Comparison of ENCODE assay signal across 8 mouse cellular contexts in genomic region chr12:79006076-79006475, GRCm38 (mm10). TPM values are rescaled to one million over a fixed set of nuclear protein-coding genes. Genes with fewer than 3 reads are reported as not detected.
DNase-seq lines count a peak whose midpoint lies in the region; ATAC-seq and TF ChIP-seq lines count a peak whose summit lies in the region.

No protein-coding gene starts in this region.

- H3K4me2 ChIP-seq in embryonic facial prominence, embryonic 12.5 days (replicated peaks) = peak overlapping the region; percentile 88
- H3K4me2 ChIP-seq in hindbrain, postnatal 0 days (ENCODE audit: low read depth, low read length) = peak overlapping the region; percentile 70
- H3K4me2 ChIP-seq in myocyte (ENCODE audit: low read depth) = peak overlapping the region; percentile 90

- H3K27me3 ChIP-seq in embryonic facial prominence, embryonic 12.5 days = peaks cover 14% of the 10 kb centered on the region
- H3K27me3 ChIP-seq in hindbrain, postnatal 0 days (ENCODE audit: insufficient read depth, low read length) = no peaks in the 10 kb centered on the region
- peaks cover 17% of the 10 kb centered on the region for H3K27me3 ChIP-seq in myocyte (ENCODE audit: control insufficient read depth, insufficient read depth, insufficient read length)

- H3K4me3 ChIP-seq in left cerebral cortex, adult 2 months = peak overlapping the region; percentile 96
- H3K4me3 ChIP-seq in embryonic facial prominence, embryonic 12.5 days = peak overlapping the region; percentile 94
- H3K4me3 ChIP-seq in hindbrain, postnatal 0 days (ENCODE audit: low read length) = peak overlapping the region; percentile 83
- H3K4me3 ChIP-seq in myocyte = peak overlapping the region; percentile 28

- TF ChIP-seq CTCF in left cerebral cortex, adult 2 months (IDR thresholded peaks at IDR 0.05) = no peak
- TF ChIP-seq CTCF in hindbrain, postnatal 0 days (IDR thresholded peaks at IDR 0.05; ENCODE audit: low read depth) = no peak

- no peak for ATAC-seq in embryonic facial prominence, embryonic 12.5 days (ENCODE audit: insufficient number of reproducible peaks, insufficient read depth, low FRiP score, low TSS enrichment)
- ATAC-seq in hindbrain, postnatal 0 days = no peak
- no peak for ATAC-seq in CD4-positive, CD25-positive, alpha-beta regulatory T cell, adult 4 months
- no peak for ATAC-seq in megakaryocyte-erythroid progenitor cell, adult 5-6 weeks (replicated peaks; ENCODE audit: low FRiP score, low TSS enrichment, poor library complexity, severe bottlenecking)

- H3K79me2 ChIP-seq in myocyte (ENCODE audit: control insufficient read depth, insufficient read depth) = no peaks in the 10 kb centered on the region

- TF ChIP-seq POLR2A in myocyte (IDR thresholded peaks at IDR 0.05; ENCODE audit: insufficient read length, low read depth) = no peak

- no peak for DNase-seq in left cerebral cortex, adult 2 months (ENCODE audit: extremely low spot score in 1 of 2, low spot score in 2 of 2)
- DNase-seq in left cerebral cortex, adult 18-20 months (ENCODE audit: low spot score in 2 of 2) = no peak
- no peak for DNase-seq in hindbrain, postnatal 0 days (ENCODE audit: low spot score)
- DNase-seq in gastrocnemius, postnatal 14 days = no peak

- no peak overlapping the region; the same call in 1 of the 2 replicates for H3K27ac ChIP-seq in left cerebral cortex, adult 2 months
- H3K27ac ChIP-seq in embryonic facial prominence, embryonic 12.5 days = no peak overlapping the region
- no peak overlapping the region; the same call in 1 of the 2 replicates for H3K27ac ChIP-seq in hindbrain, postnatal 0 days

- H3K4me1 ChIP-seq in embryonic facial prominence, embryonic 12.5 days = no peaks in the 10 kb centered on the region
- H3K4me1 ChIP-seq in hindbrain, postnatal 0 days (ENCODE audit: insufficient read depth, low read length) = 0 out of 2 replicates have a peak, but pooled peaks cover 4% of the 10 kb centered on the region

- no peaks in the 10 kb centered on the region for H3K36me3 ChIP-seq in embryonic facial prominence, embryonic 12.5 days
- H3K36me3 ChIP-seq in hindbrain, postnatal 0 days (ENCODE audit: insufficient read depth, low read length) = no peaks in the 10 kb centered on the region
- no peaks in the 10 kb centered on the region for H3K36me3 ChIP-seq in myocyte (ENCODE audit: control insufficient read depth, insufficient read depth)

- 34% methylated on average over 9 of the region's 9 CpGs for WGBS in embryonic facial prominence, embryonic 12.5 days
- WGBS in hindbrain, postnatal 0 days = 22% methylated on average over 9 of the region's 9 CpGs

- H3K9ac ChIP-seq in embryonic facial prominence, embryonic 12.5 days = peak overlapping the region; percentile 70; the same call in 1 of the 2 replicates
- peak overlapping the region; percentile 93 for H3K9ac ChIP-seq in hindbrain, postnatal 0 days (replicated peaks; ENCODE audit: low read length)

- intact Hi-C loops in left cerebral cortex, adult 2 months (cut with DNase I) = loop anchor here (2.0 to 5.0 kb wide), 2 partner anchors 81 to 83 kb away; partner anchors contain the start of gene Pigh
- intact Hi-C loops in gastrocnemius, postnatal 14 days (cut with DNase I; ENCODE audit: low total_unique reads) = loop anchor here (5.0 kb wide), 1 partner anchor 89 kb away; no protein-coding TSS in a partner anchor

- peak overlapping the region; percentile 59 for H3ac ChIP-seq in myocyte (ENCODE audit: control insufficient read depth, insufficient read length)

- no peaks in the 10 kb centered on the region for H3K9me3 ChIP-seq in embryonic facial prominence, embryonic 12.5 days
- H3K9me3 ChIP-seq in hindbrain, postnatal 0 days (ENCODE audit: low read length) = no peaks in the 10 kb centered on the region

TF ChIP-seq in myocyte, 11 proteins besides CTCF, POLR2A, EP300 and RAD21:
- TF ChIP-seq MAX (IDR thresholded peaks at IDR 0.05; ENCODE audit: low read depth) (no peak), CEBPB (IDR thresholded peaks at IDR 0.05; ENCODE audit: insufficient read depth, poor library complexity, severe bottlenecking) (no peak), MYOD1 (IDR thresholded peaks at IDR 0.05; ENCODE audit: control insufficient read depth in 1 of 3, insufficient read length in 2 of 3, low read depth in 2 of 3) (no peak), POLR2AphosphoS2 (IDR thresholded peaks at IDR 0.05; ENCODE audit: insufficient read length, low read depth) (no peak), MYOG (IDR thresholded peaks at IDR 0.05; ENCODE audit: control insufficient read depth in 1 of 3, insufficient read depth in 1 of 3, insufficient read length in 2 of 3, low read depth in 2 of 3) (no peak), E2F4 (IDR thresholded peaks at IDR 0.05; ENCODE audit: insufficient read depth) (no peak), REST (IDR thresholded peaks at IDR 0.05; ENCODE audit: insufficient read depth, insufficient read length) (no peak), SRF (IDR thresholded peaks at IDR 0.05; ENCODE audit: control insufficient read depth, insufficient read length, low read depth) (no peak), TCF3 (IDR thresholded peaks at IDR 0.05; ENCODE audit: insufficient read length, low read depth) (no peak), USF1 (IDR thresholded peaks at IDR 0.05; ENCODE audit: low read depth) (no peak), TCF12 (IDR thresholded peaks at IDR 0.05; ENCODE audit: insufficient read depth, poor library complexity, severe bottlenecking) (no peak)
TF ChIP-seq in myocyte: peak in this region for 0.

RNA-seq across cellular contexts. Expression of gene Tmem229b, which starts 1.4 kb away (rescaled TPM):
- 10 to 100 TPM; 24.7 to 33.1 TPM for total RNA-seq in left cerebral cortex, adult 2 months (2021)
- 10 to 100 TPM; 24.8 to 25.5 TPM for total RNA-seq in left cerebral cortex, adult 18-20 months (2021)
- polyA plus RNA-seq in embryonic facial prominence, embryonic 12.5 days (2016; fragmentation: Nextera tagmentation; extraction: Ambion mirVana) = 8.0 and 8.1 TPM in 2 replicates
- total RNA-seq in hindbrain, postnatal 0 days (2014; rRNA removed) = 192 and 214 TPM in 2 replicates
- 51.0 and 54.4 TPM in 2 replicates for polyA plus RNA-seq in hindbrain, postnatal 0 days (2015; fragmentation: Nextera tagmentation; extraction: Ambion mirVana)
- 2.9 TPM for polyA plus RNA-seq in myocyte (2012; fragmentation: generic; extraction: Trizol)
- 10 to 100 TPM; 33.4 to 52.5 TPM for polyA plus RNA-seq in CD4-positive, CD25-positive, alpha-beta regulatory T cell, adult 4 months (2017; shearing (Covaris generic))
- total RNA-seq in gastrocnemius, postnatal 14 days (2021) = 10 to 100 TPM; 11.8 to 16.7 TPM
- 12.2 and 22.1 TPM in 2 replicates for total RNA-seq in megakaryocyte-erythroid progenitor cell, adult 5-6 weeks (2014; fragmentation: Nextera tagmentation)
- total RNA-seq in megakaryocyte-erythroid progenitor cell, adult 5-6 weeks (2017) = 8.5 and 10.6 TPM in 2 replicates

RNA-seq across cellular contexts. Expression of gene Plekhh1, which starts 22.9 kb away (rescaled TPM):
- total RNA-seq in left cerebral cortex, adult 2 months (2021) = 10 to 100 TPM in 1 of 2 experiments, 1 to 10 TPM in 1; 9.1 to 12.1 TPM
- total RNA-seq in left cerebral cortex, adult 18-20 months (2021) = 10 to 100 TPM in 1 of 2 experiments, 1 to 10 TPM in 1; 9.9 to 12.5 TPM
- 3.0 and 4.3 TPM in 2 replicates for polyA plus RNA-seq in embryonic facial prominence, embryonic 12.5 days (2016; fragmentation: Nextera tagmentation; extraction: Ambion mirVana)
- total RNA-seq in hindbrain, postnatal 0 days (2014; rRNA removed) = 5.5 and 5.9 TPM in 2 replicates
- polyA plus RNA-seq in hindbrain, postnatal 0 days (2015; fragmentation: Nextera tagmentation; extraction: Ambion mirVana) = 1.2 and 1.4 TPM in 2 replicates
- polyA plus RNA-seq in myocyte (2012; fragmentation: generic; extraction: Trizol) = 3.5 TPM
- under 1 TPM in 1 of 2 experiments, not detected in 1; 0.12 TPM for polyA plus RNA-seq in CD4-positive, CD25-positive, alpha-beta regulatory T cell, adult 4 months (2017; shearing (Covaris generic))
- total RNA-seq in gastrocnemius, postnatal 14 days (2021) = 1 to 10 TPM; 2.2 to 2.5 TPM
- total RNA-seq in megakaryocyte-erythroid progenitor cell, adult 5-6 weeks (2014; fragmentation: Nextera tagmentation) = not detected in 2 replicates
- not detected in 2 replicates for total RNA-seq in megakaryocyte-erythroid progenitor cell, adult 5-6 weeks (2017)

Comparison
In these comparisons a context has a peak if more than half of its experiments do, and no peak if none do; other contexts are left out.
1. H3K4me3 ChIP-seq: peak in every context shown above with its lines; median percentile 96 in left cerebral cortex, adult 2 months; 94 in embryonic facial prominence, embryonic 12.5 days; 83 in hindbrain, postnatal 0 days; 28 in myocyte.